Mouse (Mus musculus) Patski (cell line): Measurements from ENCODE around the gene Dzip1l. TPM values are rescaled to one million over a fixed set of nuclear protein-coding genes. Genes with fewer than 3 reads are reported as not detected.

ENCODE experiments used
- ATAC-seq: fragments of 100-300 bp; one replicate; pipeline ENCODE4 v1.8.0; 2021
- CTCF ChIA-PET: fragments of 350-600 bp; sonication (Branson Sonifier 250); formaldehyde crosslinking; loops from one replicate; lab custom pipeline; 2022; ENCODE audit warnings: inconsistent platforms; lab: Charles Lee
- POLR2A ChIA-PET: fragments of 350-600 bp; sonication (Branson Sonifier 250); formaldehyde crosslinking; loops from one replicate; lab custom pipeline; 2022; ENCODE audit warnings: antibody characterized with exemption, inconsistent platforms; lab: Charles Lee
- DNase-seq: peaks from one replicate; pipeline ENCODE4 v3.0.0-alpha.2; 2011; ENCODE audit warnings: low read depth, low spot score
- H3K27me3 ChIP-seq: fragments of 371-371 bp; one replicate; pipeline ENCODE4 v1.5.1; 2021
- CTCF ChIP-seq: fragments of 100-300 bp; IDR thresholded peaks from one replicate; pipeline ENCODE4 v1.5.1; 2021
- in situ Hi-C: fragments of 300-500 bp; cut with MboI; formaldehyde crosslinking; loops from 3 replicates; pipeline ENCODE4 v1.11.1; 2018; ENCODE audit warnings: low pct_unique_long_range_greater_than_20kb, mixed read lengths
- polyA plus RNA-seq: library from polyadenylated mRNA; unstranded; gene quantifications from one replicate; pipeline ENCODE4 v1.2.3, GENCODE M21; 2021

Gene Dzip1l
- polyA plus RNA-seq, 1 experiment from 2014 or later = 27.8 TPM

- in situ Hi-C loops = no loop called here
- no peaks in the 10 kb centered on the region for H3K27me3 ChIP-seq
- no peak for TF ChIP-seq CTCF
- ATAC-seq = no peak
- ChIA-PET CTCF (interaction anchor here (1.7 kb wide), 1 partner anchor 10 kb away, joined by 5 read pairs; no protein-coding TSS in a partner anchor), POLR2A (no interaction called here)
- DNase-seq = no peak
Observed at GRCm38 (mm10) chr9:99645416-99645815, 16.1 kb downstream of the Dzip1l start.

- ChIA-PET POLR2A (no interaction called here), CTCF (interaction anchor here (1.5 to 1.7 kb wide), 2 partner anchors 11 to 14 kb away, joined by 5 to 6 read pairs; no protein-coding TSS in a partner anchor)
- ATAC-seq (no peak), DNase-seq (no peak)
- no peak for TF ChIP-seq CTCF
- in situ Hi-C loops = no loop called here
- H3K27me3 ChIP-seq = no peaks in the 10 kb centered on the region
Observed at GRCm38 (mm10) chr9:99646102-99646501, 16.8 kb downstream of the Dzip1l start.

GRCm38 (mm10) chr9:99660756-99661155, 31.5 kb downstream of the Dzip1l start:
- ATAC-seq = no peak
- TF ChIP-seq CTCF = no peak
- in situ Hi-C loops = loop anchor here (5.0 kb wide), 1 partner anchor 73 kb away; no protein-coding TSS in a partner anchor
- H3K27me3 ChIP-seq = no peaks in the 10 kb centered on the region
- CTCF ChIA-PET = interaction anchor here (0.9 to 4.9 kb wide), 5 partner anchors 18 to 89 kb away, joined by 3 to 49 read pairs (median 6); no protein-coding TSS in a partner anchor
- POLR2A ChIA-PET = interaction anchor here (0.6 kb wide), 1 partner anchor 53 kb away, joined by 3 read pairs; no protein-coding TSS in a partner anchor
- DNase-seq = no peak

GRCm38 (mm10) chr9:99661606-99662166, 32.4 kb downstream of the Dzip1l start:
- in situ Hi-C loops = loop anchor here (5.0 kb wide), 1 partner anchor 74 kb away; no protein-coding TSS in a partner anchor
- ATAC-seq (no peak), DNase-seq (no peak)
- TF ChIP-seq CTCF = no peak
- ChIA-PET POLR2A (interaction anchor here (1.1 to 1.3 kb wide), 2 partner anchors 15 to 27 kb away, joined by 3 read pairs; no protein-coding TSS in a partner anchor), CTCF (interaction anchor here (0.8 to 4.9 kb wide), 16 partner anchors 9 to 156 kb away, joined by 3 to 49 read pairs (median 5); no protein-coding TSS in a partner anchor)
- no peaks in the 10 kb centered on the region for H3K27me3 ChIP-seq

GRCm38 (mm10) chr9:99662406-99662805, 33.1 kb downstream of the Dzip1l start:
- TF ChIP-seq CTCF = peak; percentile 91
- ChIA-PET CTCF (interaction anchor here (0.8 to 4.9 kb wide), 15 partner anchors 9 to 156 kb away, joined by 3 to 49 read pairs (median 5); no protein-coding TSS in a partner anchor), POLR2A (interaction anchor here (1.2 to 1.3 kb wide), 2 partner anchors 15 to 75 kb away, joined by 3 to 4 read pairs; no protein-coding TSS in a partner anchor)
- DNase-seq (peak; percentile 25), ATAC-seq (no peak)
- in situ Hi-C loops = loop anchor here (5.0 kb wide), 1 partner anchor 75 kb away; no protein-coding TSS in a partner anchor
- H3K27me3 ChIP-seq = no peaks in the 10 kb centered on the region

GRCm38 (mm10) chr9:99662887-99663286, 33.6 kb downstream of the Dzip1l start:
- ChIA-PET CTCF (interaction anchor here (0.8 to 4.9 kb wide), 9 partner anchors 10 to 157 kb away, joined by 3 to 49 read pairs (median 5); no protein-coding TSS in a partner anchor), POLR2A (interaction anchor here (1.2 kb wide), 1 partner anchor 75 kb away, joined by 4 read pairs; no protein-coding TSS in a partner anchor)
- in situ Hi-C loops = loop anchor here (5.0 kb wide), 1 partner anchor 76 kb away; no protein-coding TSS in a partner anchor
- no peak for DNase-seq
- no peaks in the 10 kb centered on the region for H3K27me3 ChIP-seq
- TF ChIP-seq CTCF = no peak
- no peak for ATAC-seq

- CTCF ChIA-PET = no interaction called here
- in situ Hi-C loops = no loop called here
- H3K27me3 ChIP-seq = no peaks in the 10 kb centered on the region
- TF ChIP-seq CTCF = no peak
- ATAC-seq (no peak), DNase-seq (no peak)
- POLR2A ChIA-PET = no interaction called here
Observed at GRCm38 (mm10) chr9:99667596-99667995, 38.3 kb downstream of the Dzip1l start.

- POLR2A ChIA-PET = no interaction called here
- peak; percentile 55 for TF ChIP-seq CTCF
- CTCF ChIA-PET = interaction anchor here (0.6 to 1.9 kb wide), 2 partner anchors 10 to 57 kb away, joined by 3 to 6 read pairs; no protein-coding TSS in a partner anchor
- DNase-seq (no peak), ATAC-seq (no peak)
- in situ Hi-C loops = no loop called here
- no peaks in the 10 kb centered on the region for H3K27me3 ChIP-seq
Observed at GRCm38 (mm10) chr9:99671603-99672002, 42.3 kb downstream of the Dzip1l start.

GRCm38 (mm10) chr9:99675714-99676113, 46.4 kb downstream of the Dzip1l start:
- POLR2A ChIA-PET = no interaction called here
- TF ChIP-seq CTCF = no peak
- ATAC-seq (no peak), DNase-seq (no peak)
- in situ Hi-C loops = no loop called here
- CTCF ChIA-PET = no interaction called here
- H3K27me3 ChIP-seq = no peaks in the 10 kb centered on the region

GRCm38 (mm10) chr9:99681980-99682570, 52.8 kb downstream of the Dzip1l start:
- H3K27me3 ChIP-seq = no peaks in the 10 kb centered on the region
- DNase-seq (no peak), ATAC-seq (no peak)
- ChIA-PET POLR2A (no interaction called here), CTCF (no interaction called here)
- in situ Hi-C loops = no loop called here
- TF ChIP-seq CTCF = no peak
